In the genomic region with DNA sequence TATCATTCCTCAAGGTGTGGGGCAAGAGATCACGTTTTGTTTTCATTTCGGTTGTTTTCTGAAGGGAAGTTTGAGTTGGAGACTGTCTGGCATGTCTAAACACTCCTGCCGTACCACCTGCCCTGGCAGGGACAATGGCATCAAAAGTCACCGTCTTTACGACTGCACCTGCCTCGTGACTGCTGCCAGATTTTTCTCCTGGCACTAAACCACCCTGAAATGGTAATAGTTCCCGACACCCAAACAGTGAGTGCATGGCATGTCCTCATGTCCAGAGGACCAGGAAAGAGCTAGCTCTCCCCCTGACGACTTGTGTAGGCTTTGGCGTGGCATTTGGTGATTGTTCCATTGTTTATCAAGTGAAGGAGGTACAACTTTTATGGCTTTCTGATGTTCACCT, we compare ENCODE assay signal across 19 mouse cellular contexts.
"Had no signal": no experiment of that assay in that cellular context is flagged by ENCODE, and none has a peak within 500 bp of the region (broad histone marks: within the 10 kb centered on the region; RNA-seq: fewer than 3 reads in every experiment).

No protein-coding gene starts in this region.

- H3K27me3 ChIP-seq: limb, embryonic 12.5 days; limb, embryonic 15.5 days; lung, embryonic 15.5 days had no signal

- H3K4me1 ChIP-seq: limb, embryonic 15.5 days had no signal

- H3K36me3 ChIP-seq: limb, embryonic 12.5 days; limb, embryonic 15.5 days; lung, embryonic 15.5 days had no signal

- H3K9me3 ChIP-seq: limb, embryonic 12.5 days; limb, embryonic 15.5 days; lung, embryonic 15.5 days had no signal

- H3K9ac ChIP-seq: limb, embryonic 12.5 days; limb, embryonic 15.5 days; liver, embryonic 14.5 days; liver, postnatal 0 days; lung, embryonic 15.5 days had no signal

- H3K27ac ChIP-seq: kidney, postnatal 0 days; limb, embryonic 12.5 days; limb, embryonic 15.5 days; liver, embryonic 14.5 days; lung, embryonic 15.5 days had no signal

- DNase-seq: kidney, adult 18-20 months; kidney, adult 9 months; kidney, postnatal 25 days; layer of hippocampus, postnatal 36 days; left cerebral cortex, postnatal 4 days; liver, postnatal 0 days; lung, postnatal 10 days; lung, postnatal 4 days; midbrain, embryonic 14.5 days; thymus, adult 2 months; thymus, postnatal 14 days; thymus, postnatal 4 days had no signal

- ATAC-seq: liver, postnatal 0 days had no signal

- H3K4me3 ChIP-seq: limb, embryonic 12.5 days; limb, embryonic 15.5 days; lung, embryonic 15.5 days had no signal

- H3K4me2 ChIP-seq: limb, embryonic 12.5 days; limb, embryonic 15.5 days; liver, embryonic 11.5 days; lung, embryonic 15.5 days; midbrain, embryonic 11.5 days had no signal
